Mouse (Mus musculus) v-Abl transformed pro-B cells (cell line): Measurements from ENCODE around the gene Brf1.

Source experiments
- in situ Hi-C, 2 experiments: fragments of 400-800 bp; cut with MboI; formaldehyde crosslinking; loops; one replicate each; pipeline ENCODE4 v1.15.1; 2025; ENCODE audit not compliant: unreplicated experiment in 2 of 2

The Brf1 gene

GRCm38 (mm10) chr12:113000294-113001132 lies at the start of gene Brf1:
TSS of gene Brf1 (minus strand) at chr12:113000704.
- in situ Hi-C loops, result loop anchor here (5.0 to 10.0 kb wide), 4 partner anchors 48 to 184 kb away; partner anchors contain the start of gene Tmem121 (in 1 of the 2)

- in situ Hi-C loops, result loop anchor here (5.0 kb wide), 2 partner anchors 43 to 98 kb away; no protein-coding TSS in a partner anchor
These were observed 49.3 kb upstream of the Brf1 start for GRCm38 (mm10) chr12:113049836-113050235.

- in situ Hi-C loops, result loop anchor here (5.0 kb wide), 2 partner anchors 41 to 96 kb away; no protein-coding TSS in a partner anchor
These were observed 47.6 kb upstream of the Brf1 start for GRCm38 (mm10) chr12:113048103-113048502.

GRCm38 (mm10) chr12:113046861-113047260 lies 46.4 kb upstream of the Brf1 start:
- in situ Hi-C loops, result loop anchor here (5.0 kb wide), 2 partner anchors 40 to 95 kb away; no protein-coding TSS in a partner anchor

GRCm38 (mm10) chr12:113044916-113045677 lies 44.6 kb upstream of the Brf1 start:
- in situ Hi-C loops, result loop anchor here (5.0 kb wide), 2 partner anchors 38 to 93 kb away; no protein-coding TSS in a partner anchor

GRCm38 (mm10) chr12:113042543-113042942 lies 42.0 kb upstream of the Brf1 start:
- in situ Hi-C loops, result no loop called here

GRCm38 (mm10) chr12:113041481-113042439 lies 41.3 kb upstream of the Brf1 start:
- in situ Hi-C loops, result no loop called here

GRCm38 (mm10) chr12:113038414-113038813 lies 37.9 kb upstream of the Brf1 start:
- in situ Hi-C loops, result no loop called here

GRCm38 (mm10) chr12:113036996-113037395 lies 36.5 kb upstream of the Brf1 start:
- in situ Hi-C loops, result no loop called here

GRCm38 (mm10) chr12:113035093-113035492 lies 34.6 kb upstream of the Brf1 start:
- in situ Hi-C loops, result no loop called here

GRCm38 (mm10) chr12:113032296-113033250 lies 32.1 kb upstream of the Brf1 start:
- in situ Hi-C loops, result no loop called here

- in situ Hi-C loops, result no loop called here
These were observed 30.9 kb upstream of the Brf1 start for GRCm38 (mm10) chr12:113031441-113031840.

- in situ Hi-C loops, result no loop called here
These were observed 30.5 kb upstream of the Brf1 start for GRCm38 (mm10) chr12:113030993-113031392.

- in situ Hi-C loops, result no loop called here
These were observed 29.5 kb upstream of the Brf1 start for GRCm38 (mm10) chr12:113030046-113030445.

GRCm38 (mm10) chr12:113028898-113029297 lies 28.4 kb upstream of the Brf1 start:
- in situ Hi-C loops, result no loop called here

- in situ Hi-C loops, result no loop called here
These were observed 27.6 kb upstream of the Brf1 start for GRCm38 (mm10) chr12:113028067-113028466.

GRCm38 (mm10) chr12:113027495-113027894 lies 27.0 kb upstream of the Brf1 start:
- in situ Hi-C loops, result no loop called here

GRCm38 (mm10) chr12:113026557-113026956 lies 26.1 kb upstream of the Brf1 start:
- in situ Hi-C loops, result no loop called here

- in situ Hi-C loops, result no loop called here
These were observed 22.6 kb upstream of the Brf1 start for GRCm38 (mm10) chr12:113023082-113023481.
